Mouse (Mus musculus): ENCODE measurements around the gene Rbm12b1. TPM values are rescaled to one million over a fixed set of nuclear protein-coding genes. Genes with fewer than 3 reads are reported as not detected.
"Not testable (repeated sequence)": the region's sequence is repeated elsewhere in the genome, so short reads cannot be mapped to it uniquely, and the experiment has no call there.

The Rbm12b1 gene
- 6.0 and 7.4 TPM in 2 replicates for polyA plus RNA-seq (2015; fragmentation: Nextera tagmentation; extraction: Ambion mirVana)

DNA sequence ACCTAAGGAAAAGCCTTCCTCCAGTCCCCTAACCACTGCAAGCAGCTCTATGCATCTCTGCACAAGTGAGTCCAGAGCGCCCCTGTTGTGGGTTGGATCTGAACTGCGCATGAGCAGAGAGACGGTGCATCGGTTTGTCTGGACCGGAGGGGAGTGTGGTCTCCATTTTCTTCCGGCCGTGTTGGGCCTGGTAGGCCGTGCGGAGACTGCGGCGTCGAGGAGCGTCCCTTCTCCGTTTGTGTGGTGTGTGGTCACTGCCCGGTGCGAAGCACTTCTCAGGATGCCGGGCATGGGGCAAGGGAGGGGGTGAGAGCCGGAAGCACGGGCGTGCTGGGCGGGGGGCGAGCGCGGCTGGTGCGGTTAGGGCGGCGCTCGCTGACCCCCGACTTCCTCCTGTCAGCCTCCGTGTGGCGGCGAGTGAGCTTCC lies at the start of gene Rbm12b1:
Rbm12b1 (plus strand) TSS at position 124 of the 427 bp plus-strand sequence.
- not testable (repeated sequence) for H3K27me3 ChIP-seq, H3K36me3 ChIP-seq, H3K4me1 ChIP-seq, H3K9me3 ChIP-seq
- Histone ChIP-seq H3K9ac (peak within 1 kb of the TSS; percentile 62), H3K4me2 (replicated peaks) (peak within 1 kb of the TSS; percentile 55), H3K4me3 (peak within 1 kb of the TSS; percentile 44), H3K27ac (peak within 1 kb of the TSS; percentile 63; the same call in 1 of the 2 replicates)
- peak; percentile 99 for ATAC-seq (ENCODE audit: low FRiP score, low read depth)
- 6% methylated on average over 17 of the region's 32 CpGs for whole genome bisulfite sequencing

DNA sequence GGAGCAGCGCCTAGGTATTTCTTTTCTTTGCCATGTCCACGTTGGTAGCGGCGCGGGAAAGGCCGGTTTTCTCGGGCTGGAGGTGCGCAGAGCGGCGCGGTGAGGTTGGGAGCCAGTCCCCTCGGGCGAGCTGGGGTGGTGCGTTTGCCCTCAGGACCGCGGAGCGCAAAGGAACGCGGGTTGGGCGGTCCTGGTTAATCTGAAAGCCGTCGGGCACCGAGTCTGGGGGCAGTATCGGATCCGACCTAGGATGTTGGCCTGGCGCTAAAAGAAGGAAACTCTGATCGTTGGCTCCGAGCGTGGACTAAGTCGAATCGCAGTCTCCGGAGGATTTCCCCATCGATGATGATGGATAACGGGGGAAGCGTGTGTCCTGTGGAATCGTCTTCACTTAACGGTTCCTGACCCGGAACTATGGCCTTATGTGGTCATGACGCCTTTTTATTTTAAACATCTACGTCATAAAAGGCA lies 563 bp downstream of the Rbm12b1 start:
- not testable (repeated sequence) for H3K9me3 ChIP-seq, H3K27ac ChIP-seq, H3K4me1 ChIP-seq, H3K36me3 ChIP-seq, H3K27me3 ChIP-seq
- Histone ChIP-seq H3K4me3 (peak overlapping the region; percentile 44), H3K4me2 (replicated peaks) (peak overlapping the region; percentile 55), H3K9ac (peak overlapping the region; percentile 62)
- WGBS, result 16% methylated on average over 26 of the region's 40 CpGs
- ATAC-seq (ENCODE audit: low FRiP score, low read depth), result peak; percentile 83

DNA sequence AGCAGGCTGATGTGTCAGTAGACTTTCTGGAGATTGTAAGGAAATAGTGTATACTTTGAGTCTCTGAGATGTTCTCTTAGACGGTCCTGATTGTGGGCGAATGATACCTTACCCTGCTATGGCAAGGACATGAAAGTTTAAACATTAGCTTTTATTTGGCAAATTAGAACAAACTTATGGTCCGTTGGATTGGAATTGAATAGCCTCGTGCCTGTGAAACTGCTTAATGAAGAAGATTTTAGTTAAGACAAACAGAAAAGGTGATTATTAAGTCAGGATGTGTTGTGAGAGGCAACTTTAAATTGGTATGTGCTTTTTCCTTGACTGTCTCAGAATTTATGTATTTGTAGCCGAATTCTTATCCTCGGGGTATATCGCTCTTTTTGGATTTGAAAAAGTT lies 1.5 kb downstream of the Rbm12b1 start:
- H3K4me1 ChIP-seq; H3K36me3 ChIP-seq; H3K9ac ChIP-seq; H3K9me3 ChIP-seq; H3K27me3 ChIP-seq; H3K27ac ChIP-seq; ATAC-seq (ENCODE audit: low FRiP score, low read depth); H3K4me3 ChIP-seq: not testable (repeated sequence)
- 95% methylated on average over 7 of the region's 7 CpGs for WGBS
- H3K4me2 ChIP-seq (replicated peaks), result 0 out of 2 replicates have a peak overlapping the region, but pooled peaks have one; percentile 21

GRCm38 (mm10) chr4:12147660-12148059 lies 7.6 kb downstream of the Rbm12b1 start:
- Histone ChIP-seq H3K9ac (no peak overlapping the region), H3K4me3 (no peak overlapping the region), H3K9me3 (peaks cover 14% of the 10 kb centered on the region), H3K27ac (no peak overlapping the region), H3K27me3 (no peaks in the 10 kb centered on the region), H3K4me1 (no peaks in the 10 kb centered on the region), H3K36me3 (peaks cover 37% of the 10 kb centered on the region), H3K4me2 (replicated peaks) (no peak overlapping the region)
- no peak for ATAC-seq (ENCODE audit: low FRiP score, low read depth)

- Histone ChIP-seq H3K36me3 (peaks cover 19% of the 10 kb centered on the region), H3K4me3 (peak overlapping the region; percentile 82), H3K4me2 (replicated peaks) (peak overlapping the region; percentile 71), H3K9me3 (no peaks in the 10 kb centered on the region), H3K9ac (peak overlapping the region; percentile 99), H3K27ac (peak overlapping the region; percentile 95), H3K4me1 (peaks cover 12% of the 10 kb centered on the region), H3K27me3 (no peaks in the 10 kb centered on the region)
- WGBS, result 13% methylated on average over 9 of the region's 9 CpGs
- no peak for ATAC-seq (ENCODE audit: low FRiP score, low read depth)
These were observed 30.9 kb downstream of the Rbm12b1 start for GRCm38 (mm10) chr4:12170986-12171317.

- under 1% methylated on average over 60 of the region's 74 CpGs for WGBS
- peak within 1 kb of the TSS; percentile 99 for H3K9ac ChIP-seq
- H3K27me3 ChIP-seq, result no peaks in the 10 kb centered on the region
- peak within 1 kb of the TSS; percentile 82 for H3K4me3 ChIP-seq
- H3K4me1 ChIP-seq, result peaks cover 12% of the 10 kb centered on the region
- peak; percentile 88 for ATAC-seq (ENCODE audit: low FRiP score, low read depth)
- peaks cover 13% of the 10 kb centered on the region for H3K36me3 ChIP-seq
- H3K9me3 ChIP-seq, result no peaks in the 10 kb centered on the region
- peak within 1 kb of the TSS; percentile 71 for H3K4me2 ChIP-seq (replicated peaks)
- peak within 1 kb of the TSS; percentile 95 for H3K27ac ChIP-seq
These were observed 31.4 kb downstream of the Rbm12b1 start, which contains the start of gene Fam92a for GRCm38 (mm10) chr4:12171318-12172091. TSS of gene Fam92a (minus strand) at chr4:12172015.

DNA sequence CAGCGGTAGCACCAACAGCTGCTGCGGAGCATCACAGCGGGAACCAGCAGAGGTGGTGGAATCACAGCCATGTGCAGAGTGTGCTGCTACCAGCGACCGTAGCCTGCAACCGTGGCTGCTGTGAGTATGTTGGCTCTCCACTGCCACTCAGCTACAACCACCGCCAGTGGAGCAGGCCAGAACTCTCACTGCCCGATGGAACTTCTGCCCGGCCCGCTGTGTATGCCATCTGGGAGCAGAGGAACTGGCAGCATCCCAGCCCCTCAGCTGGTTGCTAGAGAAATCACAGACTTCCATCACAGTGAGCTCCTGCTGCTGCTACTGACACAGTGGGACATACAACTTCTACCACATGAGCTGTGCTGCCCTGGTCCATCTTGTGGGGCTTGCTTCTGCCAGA lies 38.9 kb downstream of the Rbm12b1 start:
- no peak overlapping the region for H3K27ac ChIP-seq
- H3K27me3 ChIP-seq, result no peaks in the 10 kb centered on the region
- H3K9ac ChIP-seq, result no peak overlapping the region
- no peak overlapping the region for H3K4me2 ChIP-seq (replicated peaks)
- H3K4me1 ChIP-seq, result no peaks in the 10 kb centered on the region
- H3K4me3 ChIP-seq, result no peak overlapping the region
- WGBS, result 87% methylated on average over 10 of the region's 10 CpGs
- no peaks in the 10 kb centered on the region for H3K9me3 ChIP-seq
- ATAC-seq (ENCODE audit: low FRiP score, low read depth), result no peak
- H3K36me3 ChIP-seq, result no peaks in the 10 kb centered on the region

Other genes with a start within 250 kb of the Rbm12b1 start
- gene Gm10604, start 159.0 kb upstream of the Rbm12b1 start, polyA plus RNA-seq (2015; fragmentation: Nextera tagmentation; extraction: Ambion mirVana), result 0.36 and 0.74 TPM in 2 replicates
- 13.9 and 14.4 TPM in 2 replicates for gene Rbm12b2, start 50.8 kb upstream of the Rbm12b1 start, polyA plus RNA-seq (2015; fragmentation: Nextera tagmentation; extraction: Ambion mirVana)
- gene Fam92a, start 31.8 kb downstream of the Rbm12b1 start, polyA plus RNA-seq (2015; fragmentation: Nextera tagmentation; extraction: Ambion mirVana), result 116 and 122 TPM in 2 replicates